Mouse (Mus musculus) stomach, postnatal 0 days (tissue): ENCODE data around the gene Ttll11. TPM values are rescaled to one million over a fixed set of nuclear protein-coding genes. Genes with fewer than 3 reads are reported as not detected.

Experiments used
- ATAC-seq: fragments of 200-750 bp; cut with Nextera tagmentation; 2 replicates; pipeline ENCODE4 v1.8.0; 2017; ENCODE audit not compliant: low FRiP score, low TSS enrichment
- DNase-seq: peaks from one replicate; pipeline ENCODE4 v3.0.0-alpha.2; 2016; ENCODE audit warnings: low spot score
- H3K27ac ChIP-seq: fragments of 300-500 bp; sonication (generic); replicated peaks from 2 replicates; pipeline ENCODE4 v1.5.1; 2014; ENCODE audit warnings: mild to moderate bottlenecking, control low read depth
- H3K27me3 ChIP-seq: fragments of 300-500 bp; sonication (generic); 2 replicates; pipeline ENCODE4 v1.6.1; 2014; ENCODE audit warnings: low read length; ENCODE audit not compliant: control insufficient read depth, insufficient read depth
- H3K36me3 ChIP-seq: fragments of 300-500 bp; sonication (generic); 2 replicates; pipeline ENCODE4 v1.6.1; 2014; ENCODE audit warnings: low read length, mixed read lengths; ENCODE audit not compliant: control insufficient read depth, insufficient read depth
- H3K4me1 ChIP-seq: fragments of 300-500 bp; sonication (generic); replicated peaks from 2 replicates; pipeline ENCODE4 v1.6.1; 2014; ENCODE audit warnings: antibody characterized with exemption; ENCODE audit not compliant: control insufficient read depth, insufficient read depth
- H3K4me2 ChIP-seq: fragments of 300-500 bp; sonication (generic); replicated peaks from 2 replicates; pipeline ENCODE4 v1.6.1; 2014; ENCODE audit warnings: low read depth, mild to moderate bottlenecking, control low read depth, moderate library complexity
- H3K4me3 ChIP-seq: fragments of 300-500 bp; sonication (generic); 2 replicates; pipeline ENCODE4 v1.5.1; 2014; ENCODE audit warnings: low read depth, low read length, control low read depth
- H3K9ac ChIP-seq: fragments of 300-500 bp; sonication (generic); 2 replicates; pipeline ENCODE4 v1.6.1; 2014; ENCODE audit warnings: mild to moderate bottlenecking, low read length, control low read depth, mixed read lengths
- H3K9me3 ChIP-seq: fragments of 300-500 bp; sonication (generic); 2 replicates; pipeline ENCODE4 v1.6.1; 2016; ENCODE audit warnings: low read length; ENCODE audit not compliant: control insufficient read depth
- CTCF ChIP-seq: IDR thresholded peaks from 2 replicates; pipeline ENCODE4 v1.5.1; 2016; ENCODE audit warnings: antibody characterized with exemption, low read depth, mild to moderate bottlenecking, moderate library complexity
- EP300 ChIP-seq: optimal IDR thresholded peaks from 2 replicates; pipeline ENCODE3; 2016; ENCODE audit warnings: antibody characterized with exemption
- WGBS: fragments of 180-500 bp; shearing (Covaris S2); extraction: QIAGEN DNeasy Blood & Tissue Kit; methylation state at CpG from one replicate; pipeline ENCODE4 v1.1.7; 2014; 5-methylcytosine and 5-hydroxymethylcytosine counted together
- polyA plus RNA-seq: library from polyadenylated mRNA; unstranded; fragments of >200 nt; fragmentation: Nextera tagmentation; extraction: Ambion mirVana; gene quantifications from 2 replicates; pipeline ENCODE4 v1.2.1, GENCODE M21; 2015

The Ttll11 gene
- polyA plus RNA-seq, 1 experiment from 2014 or later: 0.55 TPM

DNA sequence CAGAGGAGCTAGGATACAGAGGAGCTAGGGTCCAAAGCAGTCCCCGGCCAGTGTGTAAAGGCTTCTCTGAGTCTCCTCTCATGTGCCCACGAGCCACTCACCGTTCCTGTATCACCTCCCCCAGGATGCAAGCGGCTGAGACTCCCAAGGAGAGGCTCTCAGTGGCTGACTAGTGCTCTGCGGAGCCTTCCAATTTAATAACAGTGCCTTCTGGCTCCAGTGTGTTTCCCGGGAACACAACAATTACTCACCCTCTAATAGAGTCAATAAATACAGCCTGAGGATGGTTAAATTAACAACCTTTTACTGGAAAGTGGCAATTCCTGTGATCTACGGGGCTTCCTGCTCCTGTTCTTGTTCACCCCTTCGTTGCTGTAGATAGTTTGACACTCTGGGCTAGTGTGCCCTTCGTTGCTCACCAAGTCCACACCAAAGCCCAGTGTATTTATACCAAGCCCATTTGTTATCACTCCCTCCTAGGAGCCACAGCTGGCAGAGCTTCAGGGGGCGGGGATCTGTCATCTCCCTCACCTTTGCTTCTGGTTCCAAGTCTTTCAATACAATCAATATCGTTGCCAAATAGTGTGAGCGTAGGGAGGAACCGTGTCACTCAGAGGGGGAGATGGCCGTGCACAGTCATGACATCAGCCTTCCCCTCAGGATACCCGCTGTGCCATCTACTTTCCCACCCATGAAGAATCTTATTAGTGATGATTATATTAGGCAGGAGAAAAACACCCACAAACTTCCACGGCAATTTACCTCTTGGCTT lies 27.3 kb downstream of the Ttll11 start:
- Histone ChIP-seq H3K4me3 (no peak overlapping the region), H3K4me1 (no peaks in the 10 kb centered on the region), H3K9ac (no peak overlapping the region), H3K9me3 (no peaks in the 10 kb centered on the region), H3K27ac (no peak overlapping the region), H3K27me3 (no peaks in the 10 kb centered on the region), H3K36me3 (no peaks in the 10 kb centered on the region), H3K4me2 (no peak overlapping the region)
- TF ChIP-seq CTCF (no peak), EP300 (no peak)
- no peak for ATAC-seq
- no peak for DNase-seq
- 61% methylated on average over 16 of the region's 16 CpGs for WGBS

DNA sequence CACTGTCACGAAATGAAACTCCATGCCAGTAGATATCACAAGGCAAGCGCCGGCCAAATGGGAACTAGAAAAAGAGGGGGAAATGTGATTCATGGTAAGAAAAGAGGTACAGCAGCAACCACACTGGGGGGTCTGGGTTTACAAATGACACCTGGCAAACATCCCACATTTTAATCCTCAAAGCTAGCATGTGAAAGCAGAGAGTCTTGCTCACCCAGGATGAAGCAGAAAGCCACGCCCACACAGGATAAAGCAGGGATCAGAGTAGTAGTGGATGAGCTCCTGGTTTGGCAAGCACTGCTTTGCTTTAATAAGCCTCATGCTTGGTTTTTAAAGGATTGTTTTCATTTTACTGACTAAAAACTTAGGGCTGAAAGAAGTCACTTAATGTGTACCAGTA lies 34.8 kb downstream of the Ttll11 start:
- no peak overlapping the region for H3K27ac ChIP-seq
- no peaks in the 10 kb centered on the region for H3K4me1 ChIP-seq
- no peak overlapping the region for H3K9ac ChIP-seq
- no peak overlapping the region for H3K4me2 ChIP-seq
- 74% methylated on average over 4 of the region's 4 CpGs for WGBS
- no peaks in the 10 kb centered on the region for H3K9me3 ChIP-seq
- ATAC-seq (no peak), DNase-seq (no peak)
- TF ChIP-seq EP300: no peak
- TF ChIP-seq CTCF: no peak
- no peaks in the 10 kb centered on the region for H3K36me3 ChIP-seq
- no peaks in the 10 kb centered on the region for H3K27me3 ChIP-seq
- H3K4me3 ChIP-seq: no peak overlapping the region

DNA sequence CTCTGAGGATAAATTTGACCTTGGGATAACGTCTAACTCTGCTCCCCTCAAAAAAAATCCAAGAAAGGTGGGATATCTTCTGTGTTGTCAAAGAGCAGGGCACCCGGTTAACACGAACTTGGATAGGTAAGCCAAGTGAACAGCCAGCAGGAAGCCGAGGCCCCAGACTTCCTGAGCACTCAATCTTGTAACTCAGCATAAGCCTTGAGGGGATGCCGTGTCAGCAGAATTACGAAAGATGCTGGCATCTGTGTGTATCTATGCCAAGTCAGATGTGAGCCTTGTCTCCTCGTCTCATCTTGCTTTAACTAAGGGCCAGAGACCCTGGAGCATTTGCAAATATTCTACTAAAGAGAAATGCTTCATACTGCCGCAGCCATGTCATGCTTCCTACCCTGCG lies 36.8 kb downstream of the Ttll11 start:
- H3K9me3 ChIP-seq: no peaks in the 10 kb centered on the region
- TF ChIP-seq CTCF (no peak), EP300 (no peak)
- H3K9ac ChIP-seq: no peak overlapping the region
- no peaks in the 10 kb centered on the region for H3K27me3 ChIP-seq
- ATAC-seq (no peak), DNase-seq (no peak)
- H3K4me1 ChIP-seq: no peaks in the 10 kb centered on the region
- no peak overlapping the region for H3K4me2 ChIP-seq
- H3K4me3 ChIP-seq: no peak overlapping the region
- no peak overlapping the region for H3K27ac ChIP-seq
- WGBS: 65% methylated on average over 9 of the region's 9 CpGs
- H3K36me3 ChIP-seq: no peaks in the 10 kb centered on the region

DNA sequence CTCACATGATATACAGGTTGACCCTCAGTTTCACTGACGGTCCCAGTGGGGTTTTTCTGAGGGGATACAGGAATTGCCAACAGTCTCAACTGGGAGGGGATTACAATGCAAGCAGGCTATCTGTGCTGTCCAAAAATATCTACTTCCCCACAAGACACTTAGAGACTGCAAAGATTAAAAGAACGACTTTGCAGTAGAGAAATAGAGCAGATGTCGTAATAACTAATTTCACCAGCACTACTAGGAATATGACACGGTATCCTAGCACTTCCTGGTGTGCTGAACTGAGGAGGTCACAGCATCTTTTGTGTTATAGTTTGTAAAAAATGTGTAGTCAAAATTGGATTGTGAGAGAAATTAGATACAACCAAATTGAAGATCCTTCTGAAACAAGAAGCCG lies 44.7 kb downstream of the Ttll11 start:
- WGBS: 64% methylated on average over 5 of the region's 5 CpGs
- H3K27ac ChIP-seq: no peak overlapping the region

DNA sequence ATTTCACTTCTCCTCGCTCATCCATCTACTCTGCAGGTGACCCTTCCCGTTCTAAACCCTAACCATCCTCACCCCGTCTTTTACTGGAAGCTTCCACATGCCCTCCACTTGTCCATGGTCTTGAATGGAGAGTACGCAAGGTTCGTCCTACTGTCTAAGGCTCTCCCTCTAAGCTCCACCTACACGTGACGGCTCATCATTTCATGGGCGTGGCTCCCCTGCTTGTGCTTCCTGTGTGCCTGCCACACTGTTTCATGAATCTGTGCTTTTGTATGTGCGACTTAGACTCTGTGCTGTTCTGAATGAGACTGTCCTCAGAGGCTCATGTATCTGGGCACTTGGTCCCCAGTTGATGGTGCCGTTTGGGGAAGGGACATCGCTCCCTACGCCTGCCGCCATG lies 46.6 kb downstream of the Ttll11 start:
- Histone ChIP-seq H3K4me2 (no peak overlapping the region), H3K4me1 (no peaks in the 10 kb centered on the region)
- WGBS: 90% methylated on average over 13 of the region's 13 CpGs

More for the DNA sequence above, 44.7 kb downstream of the Ttll11 start:
- Histone ChIP-seq H3K9me3 (no peaks in the 10 kb centered on the region), H3K4me2 (no peak overlapping the region), H3K9ac (no peak overlapping the region), H3K4me1 (no peaks in the 10 kb centered on the region), H3K36me3 (no peaks in the 10 kb centered on the region), H3K27me3 (no peaks in the 10 kb centered on the region), H3K4me3 (no peak overlapping the region)
- TF ChIP-seq EP300: no peak
- ATAC-seq (no peak), DNase-seq (no peak)

DNA sequence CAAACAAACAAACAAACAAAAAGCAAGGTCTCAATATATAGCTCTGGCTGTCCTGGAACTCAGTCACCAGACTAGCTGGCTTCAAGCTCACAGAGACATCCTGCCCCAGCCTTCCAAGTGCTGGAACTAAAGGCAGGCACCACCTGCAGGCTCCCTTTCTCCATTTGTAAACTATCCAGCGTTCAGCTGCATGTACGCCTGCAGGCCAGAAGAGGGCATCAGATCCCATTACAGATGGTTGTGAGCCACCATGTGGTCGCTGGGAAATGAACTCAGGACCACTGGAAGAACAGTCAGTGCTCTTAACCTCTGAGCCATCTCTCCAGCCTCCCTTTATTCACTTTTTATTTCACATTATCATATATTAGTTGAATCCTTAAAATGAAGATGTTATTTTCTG lies 48.1 kb downstream of the Ttll11 start:
- Histone ChIP-seq H3K9me3 (no peaks in the 10 kb centered on the region), H3K27me3 (no peaks in the 10 kb centered on the region), H3K9ac (no peak overlapping the region), H3K27ac (no peak overlapping the region), H3K36me3 (no peaks in the 10 kb centered on the region), H3K4me3 (no peak overlapping the region), H3K4me2 (no peak overlapping the region), H3K4me1 (no peaks in the 10 kb centered on the region)
- TF ChIP-seq EP300 (no peak), CTCF (peak; percentile 46)
- DNase-seq (no peak), ATAC-seq (no peak)
- WGBS: 69% methylated on average over 3 of the region's 3 CpGs

More for the DNA sequence above, 46.6 kb downstream of the Ttll11 start:
- ATAC-seq (no peak), DNase-seq (no peak)
- H3K9ac ChIP-seq: no peak overlapping the region
- no peak overlapping the region for H3K27ac ChIP-seq
- TF ChIP-seq EP300: no peak
- no peak for TF ChIP-seq CTCF
- no peak overlapping the region for H3K4me3 ChIP-seq
- no peaks in the 10 kb centered on the region for H3K36me3 ChIP-seq
- no peaks in the 10 kb centered on the region for H3K27me3 ChIP-seq
- no peaks in the 10 kb centered on the region for H3K9me3 ChIP-seq
